Mouse (Mus musculus): ENCODE measurements around the gene Zswim8. TPM values are rescaled to one million over a fixed set of nuclear protein-coding genes. Genes with fewer than 3 reads are reported as not detected.

Gene Zswim8
- total RNA-seq (2012; rRNA removed), result 14.2 and 16.5 TPM in 2 replicates
- polyA plus RNA-seq (2012; ENCODE audit: insufficient read depth in 1 of 2, insufficient read length in 2 of 2, low read depth in 1 of 2, low replicate concordance in 2 of 2, missing spikeins in 1 of 2), result 10 to 100 TPM in 1 of 2 experiments, not detected in 1; 35.5 TPM

DNA sequence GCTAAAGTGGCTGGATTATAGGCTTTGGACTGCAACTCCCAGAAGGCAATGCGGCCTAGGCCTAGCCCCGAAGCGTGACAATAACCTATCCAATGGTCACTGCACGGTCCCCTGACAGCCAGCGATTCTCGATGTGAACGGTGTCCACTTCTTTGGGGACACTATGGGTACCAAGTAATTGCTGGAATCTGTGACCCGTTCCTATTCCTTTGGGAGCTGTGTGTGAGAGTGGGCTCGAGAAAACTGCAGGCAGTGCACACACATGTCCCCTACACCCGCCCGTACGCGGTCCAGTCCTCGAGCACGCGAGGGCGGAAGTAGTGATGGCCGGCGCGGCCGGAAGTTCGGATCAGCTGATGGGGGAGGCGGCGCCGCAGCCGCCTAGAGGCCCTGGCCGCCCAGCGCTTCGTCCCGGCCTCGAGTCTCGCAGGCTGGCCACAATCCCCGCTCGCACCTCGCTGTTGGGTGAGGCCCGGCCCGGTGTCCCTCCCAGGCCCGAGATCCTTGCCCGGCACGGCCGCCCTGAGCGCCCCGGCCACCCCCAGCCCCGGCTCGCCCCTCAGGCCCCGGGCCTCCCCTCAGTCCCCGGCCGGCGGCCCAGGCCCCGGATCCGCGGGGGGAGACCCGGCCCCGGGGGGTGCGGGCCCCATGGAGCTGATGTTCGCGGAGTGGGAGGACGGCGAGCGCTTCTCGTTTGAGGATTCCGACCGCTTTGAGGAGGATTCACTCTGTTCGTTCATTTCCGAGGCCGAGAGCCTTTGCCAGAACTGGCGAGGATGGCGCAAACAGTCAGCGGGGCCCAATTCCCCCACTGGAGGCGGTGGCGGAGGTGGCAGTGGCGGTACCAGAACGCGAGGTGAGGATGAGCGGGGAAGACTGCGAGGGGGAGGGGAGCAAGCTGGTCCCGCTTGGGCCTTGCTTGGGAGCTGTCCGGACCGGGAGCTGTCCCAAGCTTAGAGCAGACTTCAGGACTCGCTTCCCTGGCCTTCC, at the start of gene Zswim8:
TSS of gene Zswim8 (plus strand) at position 352 of the 990 bp plus-strand sequence.
- peak within 1 kb of the TSS; percentile 68 to 71 for H3K4me3 ChIP-seq (ENCODE audit: control insufficient read depth in 1 of 2, insufficient read depth in 1 of 2, low read depth in 2 of 2, low read length in 2 of 2)
- peaks cover 0 to 12% of the 10 kb centered on the region in 2 experiments; a peak in 3 of 4 replicates for H3K36me3 ChIP-seq (ENCODE audit: control insufficient read depth in 1 of 2, insufficient read depth in 2 of 2, low read length in 2 of 2)
- H3K4me1 ChIP-seq (ENCODE audit: control insufficient read depth in 1 of 2, insufficient read depth in 2 of 2, low read length in 2 of 2), result peaks cover 3 to 10% of the 10 kb centered on the region in 2 experiments; a peak in 3 of 4 replicates
- peak within 1 kb of the TSS; percentile 67 for H3K9ac ChIP-seq (ENCODE audit: control insufficient read depth, low read depth, low read length, poor library complexity, severe bottlenecking)
- peaks cover 27% of the 10 kb centered on the region for H3K79me2 ChIP-seq (ENCODE audit: control insufficient read depth, insufficient read depth, low read length, poor library complexity)
- H3K9me3 ChIP-seq (replicated peaks; ENCODE audit: insufficient read depth, low read length), result no peaks in the 10 kb centered on the region
- peak; percentile 88 for DNase-seq (ENCODE audit: low read depth, low spot score)
- peak within 1 kb of the TSS; percentile 46 for H3K27ac ChIP-seq (ENCODE audit: control insufficient read depth, low read depth, low read length)
- no peaks in the 10 kb centered on the region for H3K27me3 ChIP-seq (ENCODE audit: control insufficient read depth in 1 of 2, insufficient read depth in 2 of 2, low read length in 2 of 2)
- TF ChIP-seq GABPA (IDR thresholded peaks at IDR 0.05; ENCODE audit: low read depth, low read length) (no peak), MXI1 (IDR thresholded peaks at IDR 0.05; ENCODE audit: low read depth, low read length) (peak; percentile 77), ZNF384 (IDR thresholded peaks at IDR 0.05; ENCODE audit: low read depth, low read length) (no peak), JUND (IDR thresholded peaks at IDR 0.05; ENCODE audit: low read depth, low read length) (no peak), USF1 (IDR thresholded peaks at IDR 0.05; ENCODE audit: low read depth, low read length) (peak; percentile 81), MYB (IDR thresholded peaks at IDR 0.05; ENCODE audit: low read depth, low read length) (no peak), BHLHE40 (IDR thresholded peaks at IDR 0.05; ENCODE audit: borderline replicate concordance, low read depth, low read length) (no peak), MEF2A (IDR thresholded peaks at IDR 0.05; ENCODE audit: extremely low read depth, insufficient replicate concordance, low read depth, low read length, poor library complexity, severe bottlenecking) (no peak), MAFK (IDR thresholded peaks at IDR 0.05; ENCODE audit: borderline replicate concordance, low read depth, low read length) (no peak), POLR2AphosphoS5 (IDR thresholded peaks at IDR 0.05; ENCODE audit: borderline replicate concordance, low read depth, low read length) (no peak), HCFC1 (IDR thresholded peaks at IDR 0.05; ENCODE audit: low read depth, low read length) (peak; percentile 91), EP300 (IDR thresholded peaks at IDR 0.05; ENCODE audit: low read depth in 1 of 2, low read length in 2 of 2) (0 out of 4 replicates have a peak, but pooled peaks of 1 of the 2 experiments have one; percentile 11), TCF12 (IDR thresholded peaks at IDR 0.05; ENCODE audit: low read depth, low read length) (no peak), ZKSCAN1 (IDR thresholded peaks at IDR 0.05; ENCODE audit: low read depth, low read length) (no peak), E2F4 (IDR thresholded peaks at IDR 0.05; ENCODE audit: borderline replicate concordance, low read depth, low read length) (no peak), NELFE (IDR thresholded peaks at IDR 0.05; ENCODE audit: low read depth, low read length) (peak; percentile 72), POLR2A (IDR thresholded peaks at IDR 0.05; ENCODE audit: control insufficient read depth in 1 of 2, insufficient read depth in 1 of 2, low read depth in 1 of 2, low read length in 2 of 2, poor library complexity in 1 of 2) (peak in 1 of 2 experiments; percentile 83; a peak in 2 of 4 replicates), USF2 (IDR thresholded peaks at IDR 0.05; ENCODE audit: borderline replicate concordance in 1 of 2, insufficient read depth in 1 of 2, low read depth in 1 of 2, low read length in 2 of 2) (no peak), SIN3A (IDR thresholded peaks at IDR 0.05; ENCODE audit: low read length) (peak; percentile 98), NRF1 (IDR thresholded peaks at IDR 0.05; ENCODE audit: insufficient read depth, low read depth, low read length, poor library complexity, severe bottlenecking) (no peak), ETS1 (IDR thresholded peaks at IDR 0.05; ENCODE audit: low read depth, low read length) (peak; percentile 82), ZC3H11A (IDR thresholded peaks at IDR 0.05; ENCODE audit: low read depth, low read length) (no peak), POLR2AphosphoS2 (IDR thresholded peaks at IDR 0.05; ENCODE audit: low read length) (no peak), ZMIZ1 (IDR thresholded peaks at IDR 0.05; ENCODE audit: low read depth, low read length) (no peak), UBTF (IDR thresholded peaks at IDR 0.05; ENCODE audit: borderline replicate concordance, insufficient read depth, low read depth, low read length) (no peak), TBP (IDR thresholded peaks at IDR 0.05; ENCODE audit: low read depth, low read length) (peak; percentile 42; the same call in 1 of the 2 replicates), CHD1 (IDR thresholded peaks at IDR 0.05; ENCODE audit: low read depth, low read length) (no peak), MAZ (IDR thresholded peaks at IDR 0.05; ENCODE audit: low read depth, low read length) (no peak), RAD21 (IDR thresholded peaks at IDR 0.05; ENCODE audit: low read depth, low read length) (no peak), ELF1 (IDR thresholded peaks at IDR 0.05; ENCODE audit: low read depth, low read length) (peak; percentile 78), CHD2 (IDR thresholded peaks at IDR 0.05; ENCODE audit: low read length) (no peak), MYC (IDR thresholded peaks at IDR 0.05; ENCODE audit: low read depth, low read length) (peak; percentile 72), KAT2A (conservative IDR thresholded peaks at IDR 0.05; ENCODE audit: low read depth, low read length) (peak; percentile 61; the same call in 1 of the 2 replicates)

Measured in MEL (cell line).